In genomic region chr4:41636366-41636765, GRCm38 (mm10) we compare ENCODE assay signal across 11 mouse cellular contexts. TPM values are rescaled to one million over a fixed set of nuclear protein-coding genes. Genes with fewer than 3 reads are reported as not detected.
DNase-seq lines count a peak whose midpoint lies in the region; ATAC-seq and TF ChIP-seq lines count a peak whose summit lies in the region.
"Had no signal": no experiment of that assay in that cellular context is flagged by ENCODE, and none has a peak within 500 bp of the region (broad histone marks: within the 10 kb centered on the region; RNA-seq: fewer than 3 reads in every experiment).

No protein-coding gene starts in this region.

- no peak for ATAC-seq in midbrain, embryonic 12.5 days (ENCODE audit: low FRiP score, low read depth)
- no peak for ATAC-seq in midbrain, embryonic 14.5 days (ENCODE audit: low FRiP score, low TSS enrichment)
- no peak for ATAC-seq in kidney, embryonic 14.5 days (ENCODE audit: low FRiP score, low TSS enrichment)
- ATAC-seq in forebrain, embryonic 14.5 days, result no peak

- H3K27ac ChIP-seq in midbrain, embryonic 12.5 days (replicated peaks), result peak overlapping the region; percentile 54
- H3K27ac ChIP-seq in midbrain, embryonic 14.5 days (replicated peaks; ENCODE audit: low read depth, low read length), result no peak overlapping the region
- peak overlapping the region; percentile 80 for H3K27ac ChIP-seq in kidney, embryonic 14.5 days (ENCODE audit: low read depth, low read length)
- H3K27ac ChIP-seq in olfactory bulb, adult 2 months (ENCODE audit: insufficient read depth, low read depth, low read length), result peak overlapping the region; percentile 23; the same call in 1 of the 2 replicates
- no peak overlapping the region for H3K27ac ChIP-seq in forebrain, embryonic 14.5 days (ENCODE audit: low read depth, low read length)
- H3K27ac ChIP-seq: heart, embryonic 15.5 days; lung, embryonic 15.5 days had no signal

- H3K27me3 ChIP-seq in midbrain, embryonic 12.5 days, result peaks cover 28% of the 10 kb centered on the region
- H3K27me3 ChIP-seq in midbrain, embryonic 14.5 days (ENCODE audit: control insufficient read depth, insufficient read depth, low read length), result no peaks in the 10 kb centered on the region
- no peaks in the 10 kb centered on the region for H3K27me3 ChIP-seq in kidney, embryonic 14.5 days (ENCODE audit: control insufficient read depth, insufficient read depth, low read length)
- H3K27me3 ChIP-seq in forebrain, embryonic 14.5 days (replicated peaks; ENCODE audit: control insufficient read depth, insufficient read depth, low read length), result no peaks in the 10 kb centered on the region

- no peak for TF ChIP-seq POLR2A in olfactory bulb, adult 2 months (IDR thresholded peaks at IDR 0.05; ENCODE audit: insufficient read depth, low read depth, low read length)

- no peak overlapping the region for H3K4me3 ChIP-seq in midbrain, embryonic 12.5 days
- no peak overlapping the region for H3K4me3 ChIP-seq in midbrain, embryonic 14.5 days (replicated peaks; ENCODE audit: low read depth, low read length)
- no peak overlapping the region for H3K4me3 ChIP-seq in kidney, embryonic 14.5 days (ENCODE audit: low read length)
- H3K4me3 ChIP-seq in olfactory bulb, adult 2 months (ENCODE audit: insufficient read depth, low read depth, low read length), result no peak overlapping the region
- H3K4me3 ChIP-seq in forebrain, embryonic 14.5 days (ENCODE audit: low read depth, low read length), result no peak overlapping the region
- H3K4me3 ChIP-seq: heart, embryonic 15.5 days; lung, embryonic 15.5 days had no signal

- DNase-seq in adrenal gland, adult 2 months, result peak; percentile 51
- DNase-seq in adrenal gland, adult 18-20 months (ENCODE audit: low spot score in 2 of 2), result no peak
- DNase-seq in midbrain, embryonic 14.5 days, result no peak
- DNase-seq in forebrain, embryonic 14.5 days (ENCODE audit: low spot score), result no peak
- no peak for DNase-seq in cerebellum, adult 18-20 months
- DNase-seq: adrenal gland, postnatal 14 days had no signal

- H3K4me2 ChIP-seq in midbrain, embryonic 12.5 days (replicated peaks), result no peak overlapping the region
- H3K4me2 ChIP-seq in midbrain, embryonic 14.5 days (ENCODE audit: low read length), result no peak overlapping the region
- H3K4me2 ChIP-seq in kidney, embryonic 14.5 days (replicated peaks; ENCODE audit: low read depth, low read length), result peak overlapping the region; percentile 15
- no peak overlapping the region for H3K4me2 ChIP-seq in forebrain, embryonic 14.5 days (ENCODE audit: low read length)
- H3K4me2 ChIP-seq: heart, embryonic 15.5 days; lung, embryonic 15.5 days had no signal

- peaks cover 60% of the 10 kb centered on the region for H3K4me1 ChIP-seq in midbrain, embryonic 12.5 days
- peaks cover 70% of the 10 kb centered on the region for H3K4me1 ChIP-seq in midbrain, embryonic 14.5 days (ENCODE audit: control insufficient read depth, insufficient read depth, low read length)
- peaks cover 38% of the 10 kb centered on the region for H3K4me1 ChIP-seq in kidney, embryonic 14.5 days (ENCODE audit: control insufficient read depth, insufficient read depth, low read length)
- H3K4me1 ChIP-seq in olfactory bulb, adult 2 months (ENCODE audit: control insufficient read depth, insufficient read depth, low read length), result peaks cover 66% of the 10 kb centered on the region
- H3K4me1 ChIP-seq in forebrain, embryonic 14.5 days (ENCODE audit: control insufficient read depth, insufficient read depth, low read length), result peaks cover 20% of the 10 kb centered on the region

- no peak overlapping the region for H3K9ac ChIP-seq in midbrain, embryonic 12.5 days (replicated peaks)
- no peak overlapping the region for H3K9ac ChIP-seq in midbrain, embryonic 14.5 days (replicated peaks; ENCODE audit: low read length)
- no peak overlapping the region for H3K9ac ChIP-seq in kidney, embryonic 14.5 days (ENCODE audit: low read depth, low read length)
- no peak overlapping the region for H3K9ac ChIP-seq in forebrain, embryonic 14.5 days (ENCODE audit: low read length)
- H3K9ac ChIP-seq: heart, embryonic 15.5 days; lung, embryonic 15.5 days had no signal

- no peak for TF ChIP-seq CTCF in olfactory bulb, adult 2 months (IDR thresholded peaks at IDR 0.05; ENCODE audit: insufficient read depth, low read depth, low read length)

- WGBS in midbrain, embryonic 12.5 days, result 58% methylated on average over 7 of the region's 7 CpGs
- WGBS in midbrain, embryonic 14.5 days, result 53% methylated on average over 7 of the region's 7 CpGs
- 6% methylated on average over 7 of the region's 7 CpGs for WGBS in kidney, embryonic 14.5 days
- 64% methylated on average over 7 of the region's 7 CpGs for WGBS in olfactory bulb, adult 2 months
- 71% methylated on average over 7 of the region's 7 CpGs for WGBS in forebrain, embryonic 14.5 days

- peaks cover 7% of the 10 kb centered on the region; the same call in 1 of the 2 replicates for H3K36me3 ChIP-seq in midbrain, embryonic 12.5 days
- H3K36me3 ChIP-seq in midbrain, embryonic 14.5 days (ENCODE audit: control insufficient read depth, insufficient read depth, low read length), result peaks cover 4% of the 10 kb centered on the region; the same call in 1 of the 2 replicates
- H3K36me3 ChIP-seq in kidney, embryonic 14.5 days (ENCODE audit: control insufficient read depth, insufficient read depth, low read length), result no peaks in the 10 kb centered on the region
- H3K36me3 ChIP-seq in forebrain, embryonic 14.5 days (ENCODE audit: control insufficient read depth, insufficient read depth, low read length), result peaks cover 3% of the 10 kb centered on the region; the same call in 1 of the 2 replicates
- H3K36me3 ChIP-seq: heart, embryonic 15.5 days; lung, embryonic 15.5 days had no signal

- no peaks in the 10 kb centered on the region for H3K9me3 ChIP-seq in midbrain, embryonic 12.5 days
- H3K9me3 ChIP-seq in midbrain, embryonic 14.5 days (ENCODE audit: control insufficient read depth, low read length), result no peaks in the 10 kb centered on the region
- H3K9me3 ChIP-seq in kidney, embryonic 14.5 days (ENCODE audit: control insufficient read depth, low read length), result no peaks in the 10 kb centered on the region
- H3K9me3 ChIP-seq in forebrain, embryonic 14.5 days (replicated peaks; ENCODE audit: control insufficient read depth, low read length), result no peaks in the 10 kb centered on the region
- H3K9me3 ChIP-seq: heart, embryonic 15.5 days; lung, embryonic 15.5 days had no signal

RNA-seq across cellular contexts. Expression of gene Enho, which starts 3.8 kb away (rescaled TPM):
- total RNA-seq in adrenal gland, adult 2 months (2021), result 1 to 10 TPM; 2.9 to 4.6 TPM
- 13.2 and 20.9 TPM in 2 replicates for polyA plus RNA-seq in adrenal gland, adult 2 months (2012; rRNA removed)
- 1 to 10 TPM; 2.3 to 4.1 TPM for total RNA-seq in adrenal gland, adult 18-20 months (2021)
- 59.3 and 65.4 TPM in 2 replicates for polyA plus RNA-seq in midbrain, embryonic 12.5 days (2016; fragmentation: Nextera tagmentation; extraction: Ambion mirVana)
- polyA plus RNA-seq in midbrain, embryonic 14.5 days (2014; fragmentation: Nextera tagmentation; extraction: Ambion mirVana), result 121 and 154 TPM in 2 replicates
- polyA plus RNA-seq in kidney, embryonic 14.5 days (2014; fragmentation: Nextera tagmentation; extraction: Ambion mirVana), result 23.2 and 23.5 TPM in 2 replicates
- polyA plus RNA-seq in olfactory bulb, adult 2 months (2012; ENCODE audit: insufficient read depth, insufficient read length, low replicate concordance, missing spikeins), result not detected in 2 replicates
- 64.7 and 73.9 TPM in 2 replicates for polyA plus RNA-seq in forebrain, embryonic 14.5 days (2014; fragmentation: Nextera tagmentation; extraction: Ambion mirVana)

Comparison
In these comparisons a context has a peak if more than half of its experiments do, and no peak if none do; other contexts are left out.
1. H3K27ac ChIP-seq: peak in midbrain, embryonic 12.5 days (single experiment), kidney, embryonic 14.5 days (single experiment) and olfactory bulb, adult 2 months (single experiment); none in midbrain, embryonic 14.5 days (single experiment) and forebrain, embryonic 14.5 days (single experiment).
2. RNA of gene Enho, which starts 3.8 kb away (polyA plus RNA-seq): 121 to 154 TPM in midbrain, embryonic 14.5 days, 64.7 to 73.9 TPM in forebrain, embryonic 14.5 days, 59.3 to 65.4 TPM in midbrain, embryonic 12.5 days, 23.2 to 23.5 TPM in kidney, embryonic 14.5 days and 13.2 to 20.9 TPM in adrenal gland, adult 2 months; not detected in olfactory bulb, adult 2 months; every median in the first group is over 10 times any median in the second.